Mouse (Mus musculus) heart, postnatal 0 days (tissue): Measurements from ENCODE around the gene Specc1l. TPM values are rescaled to one million over a fixed set of nuclear protein-coding genes. Genes with fewer than 3 reads are reported as not detected.

Source experiments
- ATAC-seq: fragments of 200-750 bp; cut with Nextera tagmentation; 2 replicates; pipeline ENCODE4 v1.8.0; 2017; ENCODE audit warnings: low read depth, moderate number of reproducible peaks, moderate library complexity; ENCODE audit not compliant: insufficient read depth
- DNase-seq: peaks from one replicate; pipeline ENCODE4 v3.0.0-alpha.2; 2016; ENCODE audit warnings: low spot score
- H3K27ac ChIP-seq: fragments of 300-500 bp; sonication (generic); 2 replicates; pipeline ENCODE4 v1.5.1; 2014; ENCODE audit warnings: low read depth, mild to moderate bottlenecking
- H3K27me3 ChIP-seq: fragments of 300-500 bp; sonication (generic); 2 replicates; pipeline ENCODE4 v1.6.1; 2014; ENCODE audit warnings: low read length, mixed read lengths; ENCODE audit not compliant: control insufficient read depth, insufficient read depth
- H3K36me3 ChIP-seq: fragments of 300-500 bp; sonication (generic); replicated peaks from 2 replicates; pipeline ENCODE4 v1.6.1; 2014; ENCODE audit warnings: low read length, mixed read lengths; ENCODE audit not compliant: control insufficient read depth, insufficient read depth
- H3K4me1 ChIP-seq: fragments of 300-500 bp; sonication (generic); 2 replicates; pipeline ENCODE4 v1.6.1; 2014; ENCODE audit warnings: antibody characterized with exemption; ENCODE audit not compliant: control insufficient read depth, insufficient read depth
- H3K4me2 ChIP-seq: fragments of 300-500 bp; sonication (generic); 2 replicates; pipeline ENCODE4 v1.6.1; 2014; ENCODE audit warnings: low read depth, mild to moderate bottlenecking, low read length, moderate library complexity
- H3K4me3 ChIP-seq: fragments of 300-500 bp; sonication (generic); 2 replicates; pipeline ENCODE4 v1.5.1; 2014; ENCODE audit warnings: low read depth, low read length
- H3K9ac ChIP-seq: fragments of 300-500 bp; sonication (generic); replicated peaks from 2 replicates; pipeline ENCODE4 v1.6.1; 2014; ENCODE audit warnings: low read depth, low read length, mixed read lengths
- H3K9me3 ChIP-seq: fragments of 300-500 bp; sonication (generic); replicated peaks from 2 replicates; pipeline ENCODE4 v1.6.1; 2016; ENCODE audit warnings: low read length; ENCODE audit not compliant: control insufficient read depth
- CTCF ChIP-seq: IDR thresholded peaks from 2 replicates; pipeline ENCODE4 v1.5.1; 2016; ENCODE audit warnings: antibody characterized with exemption, control low read depth, low read depth
- EP300 ChIP-seq: IDR thresholded peaks from 2 replicates; pipeline ENCODE4 v1.6.1; 2016; ENCODE audit warnings: antibody characterized with exemption, low read depth
- WGBS: fragments of 180-500 bp; shearing (Covaris S2); extraction: QIAGEN DNeasy Blood & Tissue Kit; methylation state at CpG from one replicate; pipeline ENCODE4 v1.1.7; 2014; 5-methylcytosine and 5-hydroxymethylcytosine counted together
- polyA plus RNA-seq: library from polyadenylated mRNA; unstranded; fragments of >200 nt; fragmentation: Nextera tagmentation; extraction: Ambion mirVana; gene quantifications from 2 replicates; pipeline ENCODE4 v1.2.1, GENCODE M21; 2015
- total RNA-seq: library from RNA; depleted of rRNA; stranded (reverse); fragments of >200 nt; gene quantifications from 2 replicates; pipeline ENCODE4 v1.2.3, GENCODE M21; 2014; ENCODE audit warnings: low replicate concordance

Gene Specc1l
- total and polyA plus RNA-seq, 2 experiments from 2014 or later, result 13.3 to 23.4 TPM

DNA sequence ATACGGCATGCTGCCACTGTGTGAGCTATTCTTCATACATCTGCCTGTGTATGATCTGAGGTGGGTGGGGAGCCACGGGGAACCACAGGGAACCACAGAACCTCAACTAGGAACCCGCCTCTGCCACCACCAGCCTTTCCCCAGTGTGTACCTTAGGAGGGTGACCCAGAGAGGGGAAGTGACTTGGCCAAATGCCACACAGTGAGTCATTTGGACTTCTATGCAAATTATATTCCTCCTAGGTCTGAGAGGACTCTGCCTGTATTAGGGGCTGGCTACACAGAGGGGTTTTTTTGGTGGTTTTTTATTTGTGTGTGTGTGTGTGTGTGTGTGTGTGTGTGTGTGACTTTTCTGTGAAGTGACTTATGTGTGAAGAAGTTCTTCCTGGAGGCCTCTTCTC lies 114.7 kb downstream of the Specc1l start:
- DNase-seq (peak; percentile 75), ATAC-seq (peak; percentile 59; the same call in 1 of the 2 replicates)
- H3K27me3 ChIP-seq, result no peaks in the 10 kb centered on the region
- no peak overlapping the region for H3K4me3 ChIP-seq
- H3K27ac ChIP-seq, result peak overlapping the region; percentile 50; the same call in 1 of the 2 replicates
- H3K4me2 ChIP-seq, result no peak overlapping the region
- H3K9me3 ChIP-seq, result no peaks in the 10 kb centered on the region
- H3K36me3 ChIP-seq, result no peaks in the 10 kb centered on the region
- 29% methylated on average over 3 of the region's 3 CpGs for WGBS
- TF ChIP-seq CTCF (no peak), EP300 (no peak)
- H3K4me1 ChIP-seq, result peaks cover 19% of the 10 kb centered on the region
- no peak overlapping the region for H3K9ac ChIP-seq

DNA sequence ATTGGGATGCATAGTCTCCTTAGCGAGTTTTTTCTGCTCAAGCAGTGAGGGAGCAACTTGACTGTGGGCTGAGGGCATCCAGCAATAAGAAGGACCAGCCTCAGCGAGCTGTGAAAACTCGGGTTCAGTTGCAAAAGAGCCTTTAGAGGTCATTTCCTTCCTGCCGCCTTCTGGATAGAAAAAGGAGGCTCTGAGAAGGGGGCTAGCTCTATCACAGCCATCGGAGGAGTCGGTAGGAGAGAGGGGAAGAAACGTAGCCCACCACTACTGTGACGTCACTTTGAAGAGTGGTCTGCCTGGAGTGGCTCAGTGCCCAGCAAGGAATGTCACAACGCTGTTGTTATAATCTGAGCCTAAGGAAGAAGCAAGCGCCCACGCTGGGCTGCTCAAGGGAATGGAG lies 115.2 kb downstream of the Specc1l start:
- DNase-seq (no peak), ATAC-seq (no peak)
- Histone ChIP-seq H3K36me3 (no peaks in the 10 kb centered on the region), H3K4me2 (no peak overlapping the region), H3K9ac (no peak overlapping the region), H3K9me3 (no peaks in the 10 kb centered on the region), H3K4me3 (no peak overlapping the region), H3K27me3 (no peaks in the 10 kb centered on the region), H3K4me1 (peaks cover 19% of the 10 kb centered on the region), H3K27ac (peak overlapping the region; percentile 50; the same call in 1 of the 2 replicates)
- no peak for TF ChIP-seq CTCF
- WGBS, result 47% methylated on average over 11 of the region's 11 CpGs

DNA sequence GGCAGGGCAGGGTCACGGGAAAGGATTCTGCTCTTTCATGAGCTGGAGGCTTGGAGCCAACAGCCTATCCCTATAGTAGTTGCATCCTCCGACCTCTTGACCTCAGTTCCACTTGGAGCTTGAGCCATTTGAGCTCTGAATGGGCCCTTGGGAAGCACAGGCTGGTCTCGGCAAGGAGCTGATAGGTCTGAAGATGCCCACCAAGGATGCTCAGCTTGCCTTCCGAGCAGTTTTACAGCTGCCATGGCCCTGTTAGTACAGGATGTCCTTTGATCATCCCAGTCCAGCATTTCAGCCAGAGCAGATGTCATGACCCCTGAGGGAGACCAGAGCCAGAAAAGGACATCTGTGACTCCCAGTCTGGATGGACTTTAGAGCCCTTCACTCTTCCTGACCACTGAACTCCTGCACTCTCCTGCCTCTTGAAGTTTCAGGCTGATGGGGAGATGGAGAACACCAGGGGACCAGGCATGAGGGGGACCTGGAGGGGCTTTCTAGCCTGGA lies 116.4 kb downstream of the Specc1l start:
- no peak for TF ChIP-seq CTCF
- no peak for TF ChIP-seq EP300
- H3K4me2 ChIP-seq, result no peak overlapping the region
- no peaks in the 10 kb centered on the region for H3K9me3 ChIP-seq
- H3K9ac ChIP-seq, result no peak overlapping the region
- DNase-seq (no peak), ATAC-seq (no peak)
- H3K4me3 ChIP-seq, result no peak overlapping the region
- H3K27ac ChIP-seq, result no peak overlapping the region
- H3K36me3 ChIP-seq, result 0 out of 2 replicates have a peak, but pooled peaks cover 1% of the 10 kb centered on the region
- WGBS, result 59% methylated on average over 4 of the region's 4 CpGs
- no peaks in the 10 kb centered on the region for H3K27me3 ChIP-seq
- H3K4me1 ChIP-seq, result peaks cover 19% of the 10 kb centered on the region

DNA sequence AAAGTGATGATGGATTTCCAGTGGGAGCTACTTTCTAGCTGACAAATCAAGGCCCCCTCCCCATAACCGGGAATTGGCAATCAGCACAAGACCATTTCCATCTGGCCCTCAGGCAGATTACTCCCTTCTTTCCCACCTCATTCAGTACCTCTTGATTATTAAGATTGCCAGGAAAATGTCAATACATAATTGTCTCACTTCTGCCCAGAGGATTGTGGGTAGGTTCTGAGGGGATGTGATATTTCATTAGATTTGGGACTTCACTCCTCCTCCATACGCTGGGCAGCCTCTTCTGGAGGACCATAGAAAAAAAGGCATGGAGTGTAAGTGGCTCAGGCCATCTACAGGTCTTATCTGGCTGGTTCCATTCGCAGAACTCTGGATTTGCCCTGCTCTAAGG lies 120.4 kb downstream of the Specc1l start:
- DNase-seq (no peak), ATAC-seq (no peak)
- no peak overlapping the region for H3K27ac ChIP-seq
- H3K4me2 ChIP-seq, result no peak overlapping the region
- no peaks in the 10 kb centered on the region for H3K27me3 ChIP-seq
- H3K36me3 ChIP-seq, result 0 out of 2 replicates have a peak, but pooled peaks cover 6% of the 10 kb centered on the region
- no peaks in the 10 kb centered on the region for H3K9me3 ChIP-seq
- H3K9ac ChIP-seq, result no peak overlapping the region
- H3K4me1 ChIP-seq, result peaks cover 8% of the 10 kb centered on the region
- TF ChIP-seq EP300 (no peak), CTCF (no peak)
- 85% methylated on average over 3 of the region's 3 CpGs for WGBS
- no peak overlapping the region for H3K4me3 ChIP-seq

DNA sequence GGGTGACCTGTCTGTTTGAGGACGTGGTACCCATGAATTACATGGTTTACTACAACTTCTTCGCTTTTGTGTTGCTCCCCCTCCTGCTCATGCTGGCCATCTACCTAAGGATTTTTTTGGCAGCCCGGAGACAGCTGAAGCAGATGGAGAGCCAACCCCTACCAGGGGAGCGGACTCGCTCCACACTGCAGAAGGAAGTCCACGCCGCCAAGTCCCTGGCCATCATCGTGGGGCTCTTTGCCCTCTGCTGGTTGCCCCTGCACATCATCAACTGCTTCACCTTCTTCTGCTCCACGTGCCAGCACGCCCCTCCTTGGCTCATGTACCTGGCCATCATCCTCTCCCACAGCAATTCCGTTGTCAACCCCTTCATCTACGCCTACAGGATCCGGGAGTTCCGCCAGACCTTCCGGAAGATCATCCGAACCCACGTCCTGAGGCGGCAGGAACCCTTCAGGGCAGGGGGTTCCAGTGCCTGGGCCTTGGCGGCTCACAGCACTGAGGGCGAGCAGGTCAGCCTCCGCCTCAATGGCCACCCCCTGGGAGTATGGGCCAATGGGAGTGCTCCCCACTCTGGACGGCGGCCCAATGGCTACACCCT lies 121.4 kb downstream of the Specc1l start:
- ATAC-seq, result no peak
- Histone ChIP-seq H3K9ac (no peak overlapping the region), H3K4me3 (no peak overlapping the region), H3K9me3 (no peaks in the 10 kb centered on the region), H3K36me3 (0 out of 2 replicates have a peak, but pooled peaks cover 6% of the 10 kb centered on the region), H3K4me2 (no peak overlapping the region), H3K4me1 (peaks cover under 1% of the 10 kb centered on the region; the same call in 1 of the 2 replicates), H3K27ac (peak overlapping the region; percentile 48), H3K27me3 (no peaks in the 10 kb centered on the region)
- 86% methylated on average over 23 of the region's 23 CpGs for WGBS
- no peak for DNase-seq
- no peak for TF ChIP-seq EP300
- no peak for TF ChIP-seq CTCF

DNA sequence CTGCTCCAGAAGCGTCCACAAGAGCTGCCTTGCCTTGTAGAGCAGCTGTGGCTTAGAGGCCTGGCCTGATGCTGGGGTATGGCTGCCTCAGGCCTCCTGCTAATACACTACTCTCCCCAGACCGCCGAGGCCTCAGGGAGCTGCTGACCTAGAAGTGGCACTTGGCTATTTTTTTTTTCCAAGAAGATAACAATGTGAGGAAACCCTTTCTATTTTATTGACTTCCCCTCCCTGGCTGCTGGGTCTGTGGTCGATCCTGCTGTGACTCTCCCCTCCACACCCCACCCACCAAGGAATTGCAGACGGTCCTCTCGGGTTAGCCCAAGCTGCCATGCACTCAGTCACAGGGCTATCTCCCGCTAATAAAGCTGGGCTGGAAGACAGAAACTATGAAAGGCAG lies 122.3 kb downstream of the Specc1l start:
- no peaks in the 10 kb centered on the region for H3K9me3 ChIP-seq
- no peak overlapping the region for H3K4me2 ChIP-seq
- no peak overlapping the region for H3K4me3 ChIP-seq
- 48% methylated on average over 7 of the region's 7 CpGs for WGBS
- ATAC-seq (peak; percentile 24; the same call in 1 of the 2 replicates), DNase-seq (no peak)
- no peak for TF ChIP-seq CTCF
- no peak for TF ChIP-seq EP300
- no peak overlapping the region for H3K9ac ChIP-seq
- no peaks in the 10 kb centered on the region for H3K27me3 ChIP-seq
- H3K4me1 ChIP-seq, result no peaks in the 10 kb centered on the region; the same call in 1 of the 2 replicates
- peak overlapping the region; percentile 48 for H3K27ac ChIP-seq
- 0 out of 2 replicates have a peak, but pooled peaks cover 6% of the 10 kb centered on the region for H3K36me3 ChIP-seq
